Mouse (Mus musculus): ENCODE data around the gene Bmpr1b.

GRCm38 (mm10) chr3:142048493-142048892, 120.7 kb downstream of the Bmpr1b start:
- no peak for TF ChIP-seq CTCF (IDR thresholded peaks at IDR 0.05)
- TF ChIP-seq EP300 (IDR thresholded peaks at IDR 0.05) = no peak

Measured in lung, postnatal 0 days (tissue).